Mouse (Mus musculus): ENCODE measurements around the gene Il9. TPM values are rescaled to one million over a fixed set of nuclear protein-coding genes. Genes with fewer than 3 reads are reported as not detected.
A peak's percentile ranks its signal among the peaks of the same experiment; 100 is the strongest.

Gene Il9
- polyA plus RNA-seq, 1 experiment from 2014 or later: not detected

DNA sequence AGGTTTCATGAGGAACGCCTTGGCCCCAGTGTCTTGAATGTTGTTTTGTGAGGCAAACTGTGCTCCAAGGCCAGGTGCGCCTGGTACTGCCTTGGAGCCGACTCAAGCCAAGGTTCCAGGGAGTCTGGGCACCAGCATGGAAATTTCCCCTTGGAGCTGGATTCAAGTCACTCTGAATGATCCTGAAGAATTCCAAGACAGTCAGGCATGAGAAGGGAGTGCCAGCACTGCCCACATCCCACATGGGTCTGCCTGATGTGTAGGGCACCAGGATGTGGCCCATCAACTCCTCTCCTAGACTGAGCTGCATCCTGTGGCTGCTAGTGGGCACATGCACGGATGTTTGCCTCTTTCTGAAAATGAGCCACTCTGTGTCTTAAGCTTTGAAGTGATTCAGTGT, 13.5 kb downstream of the Il9 start:
- 88% methylated on average over 4 of the region's 4 CpGs for WGBS
- H3K4me2 ChIP-seq (replicated peaks): no peak overlapping the region
- no peaks in the 10 kb centered on the region for H3K9me3 ChIP-seq
- no peaks in the 10 kb centered on the region for H3K36me3 ChIP-seq
- no peak overlapping the region for H3K4me3 ChIP-seq
- H3K9ac ChIP-seq: no peak overlapping the region
- ATAC-seq (ENCODE audit: low FRiP score, low read depth): no peak
- H3K27ac ChIP-seq: no peak overlapping the region
- peaks cover 12% of the 10 kb centered on the region for H3K4me1 ChIP-seq
- peaks cover under 1% of the 10 kb centered on the region; the same call in 1 of the 2 replicates for H3K27me3 ChIP-seq

- Histone ChIP-seq H3K9ac (no peak overlapping the region), H3K4me2 (replicated peaks) (no peak overlapping the region), H3K4me3 (no peak overlapping the region), H3K36me3 (no peaks in the 10 kb centered on the region), H3K27me3 (peaks cover 4% of the 10 kb centered on the region; the same call in 1 of the 2 replicates), H3K27ac (no peak overlapping the region), H3K4me1 (peaks cover 13% of the 10 kb centered on the region), H3K9me3 (no peaks in the 10 kb centered on the region)
- 93% methylated on average over 7 of the region's 7 CpGs for WGBS
- no peak for ATAC-seq (ENCODE audit: low FRiP score, low read depth)
These were observed 14.3 kb downstream of the Il9 start for GRCm38 (mm10) chr13:56467786-56468185.

- WGBS: 67% methylated on average over 6 of the region's 6 CpGs
- H3K9ac ChIP-seq: no peak overlapping the region
These were observed 18.3 kb downstream of the Il9 start for GRCm38 (mm10) chr13:56463750-56464149.

DNA sequence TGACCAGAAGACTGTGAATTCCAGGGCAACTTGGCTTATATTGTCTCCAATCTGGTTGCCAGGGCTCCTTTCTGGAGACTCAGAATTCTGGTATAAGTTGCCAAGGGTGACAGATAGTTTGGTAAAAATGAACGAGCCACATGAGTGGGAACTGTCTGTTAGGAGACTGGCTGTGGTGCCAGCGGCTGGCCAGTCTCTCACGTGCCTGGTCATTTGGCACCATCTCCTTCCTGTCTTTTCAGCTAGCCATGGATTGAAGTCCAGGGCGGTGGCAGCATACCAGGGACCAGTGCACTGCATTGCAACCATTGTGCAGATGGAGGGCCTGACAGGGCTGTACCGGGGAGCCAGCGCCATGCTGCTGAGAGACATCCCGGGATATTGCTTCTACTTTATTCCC, 18.8 kb downstream of the Il9 start:
- ATAC-seq (ENCODE audit: low FRiP score, low read depth): no peak
- Histone ChIP-seq H3K27ac (no peak overlapping the region), H3K9me3 (no peaks in the 10 kb centered on the region), H3K4me2 (replicated peaks) (no peak overlapping the region), H3K4me3 (no peak overlapping the region), H3K36me3 (no peaks in the 10 kb centered on the region), H3K27me3 (peaks cover 4% of the 10 kb centered on the region; the same call in 1 of the 2 replicates), H3K9ac (no peak overlapping the region), H3K4me1 (peaks cover 11% of the 10 kb centered on the region)
- WGBS: 91% methylated on average over 7 of the region's 7 CpGs

More at GRCm38 (mm10) chr13:56463750-56464149, 18.3 kb downstream of the Il9 start:
- Histone ChIP-seq H3K36me3 (no peaks in the 10 kb centered on the region), H3K9me3 (no peaks in the 10 kb centered on the region), H3K4me2 (replicated peaks) (no peak overlapping the region), H3K27me3 (peaks cover 4% of the 10 kb centered on the region; the same call in 1 of the 2 replicates), H3K4me3 (no peak overlapping the region), H3K4me1 (peaks cover 11% of the 10 kb centered on the region), H3K27ac (no peak overlapping the region)
- no peak for ATAC-seq (ENCODE audit: low FRiP score, low read depth)

DNA sequence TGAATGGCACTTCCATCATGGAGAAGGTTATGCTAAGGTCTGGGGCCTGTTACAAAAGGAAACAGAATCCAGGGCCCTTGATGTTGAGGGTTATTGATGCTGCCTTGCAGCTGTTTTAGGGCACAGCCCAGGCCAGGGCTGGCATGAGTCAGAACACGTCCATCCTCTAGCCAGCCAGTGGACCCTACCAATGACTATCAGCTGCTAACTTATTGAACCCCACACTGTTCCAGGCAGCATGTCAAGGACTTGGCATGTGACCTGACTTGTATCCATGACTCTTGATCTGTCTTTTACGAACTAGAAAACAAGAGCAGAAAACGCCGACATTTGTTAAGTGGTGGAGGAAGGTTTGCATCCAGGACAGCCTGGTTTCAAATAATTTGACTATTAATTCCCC, 19.3 kb downstream of the Il9 start:
- 76% methylated on average over 4 of the region's 4 CpGs for WGBS
- no peak for ATAC-seq (ENCODE audit: low FRiP score, low read depth)
- H3K9me3 ChIP-seq: no peaks in the 10 kb centered on the region

DNA sequence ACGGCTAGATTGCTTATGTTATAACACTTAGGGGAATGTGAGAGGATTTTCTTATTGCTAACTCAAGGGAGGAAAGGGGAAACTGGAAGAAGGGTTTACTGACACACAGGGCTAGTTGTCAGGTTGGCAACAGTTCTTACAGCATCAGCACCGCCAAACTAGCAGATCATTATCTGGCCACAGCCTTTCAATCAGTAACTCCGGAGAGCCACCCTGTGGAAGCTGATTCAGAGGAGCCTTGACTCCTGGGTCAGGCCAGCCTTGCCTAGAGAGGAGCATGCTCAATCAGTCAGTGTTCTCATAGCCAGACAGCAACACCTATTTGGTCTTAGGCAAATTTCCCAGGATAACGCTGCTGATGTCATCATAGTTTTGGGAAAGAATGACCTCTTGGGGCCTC, 20.6 kb downstream of the Il9 start:
- Histone ChIP-seq H3K27me3 (peaks cover 6% of the 10 kb centered on the region; the same call in 1 of the 2 replicates), H3K36me3 (no peaks in the 10 kb centered on the region), H3K27ac (no peak overlapping the region), H3K4me3 (no peak overlapping the region), H3K4me2 (replicated peaks) (no peak overlapping the region), H3K9ac (no peak overlapping the region), H3K9me3 (no peaks in the 10 kb centered on the region), H3K4me1 (peaks cover 18% of the 10 kb centered on the region)
- no peak for ATAC-seq (ENCODE audit: low FRiP score, low read depth)
- WGBS: 70% methylated on average over 4 of the region's 4 CpGs

More for the DNA sequence above, 19.3 kb downstream of the Il9 start:
- Histone ChIP-seq H3K4me3 (no peak overlapping the region), H3K27me3 (peaks cover 4% of the 10 kb centered on the region; the same call in 1 of the 2 replicates), H3K9ac (no peak overlapping the region), H3K4me1 (peaks cover 14% of the 10 kb centered on the region), H3K36me3 (no peaks in the 10 kb centered on the region), H3K4me2 (replicated peaks) (no peak overlapping the region), H3K27ac (no peak overlapping the region)

DNA sequence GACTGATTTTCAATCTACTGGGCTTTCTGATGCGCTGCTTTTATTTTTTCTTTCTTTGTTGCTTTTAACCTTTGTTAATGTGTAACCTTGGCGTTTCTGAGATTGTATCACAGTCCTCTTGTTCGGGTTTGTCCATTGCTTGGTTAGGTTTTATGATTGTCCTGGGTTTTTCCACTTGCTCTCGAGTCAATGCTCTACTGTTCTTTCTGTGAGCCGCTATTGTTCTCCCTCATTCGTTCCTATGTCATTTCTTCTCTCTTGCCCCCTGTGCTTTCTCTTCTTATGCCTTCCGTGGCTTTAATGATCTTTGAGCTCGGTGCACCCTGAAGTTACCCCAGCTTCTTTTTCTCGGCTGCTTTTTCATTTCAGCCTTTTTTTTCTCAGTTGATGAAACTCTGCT, 24.0 kb downstream of the Il9 start:
- H3K9ac ChIP-seq: no peak overlapping the region
- 0 out of 2 replicates have a peak overlapping the region, but pooled peaks have one; percentile 4 for H3K4me2 ChIP-seq (replicated peaks)

DNA sequence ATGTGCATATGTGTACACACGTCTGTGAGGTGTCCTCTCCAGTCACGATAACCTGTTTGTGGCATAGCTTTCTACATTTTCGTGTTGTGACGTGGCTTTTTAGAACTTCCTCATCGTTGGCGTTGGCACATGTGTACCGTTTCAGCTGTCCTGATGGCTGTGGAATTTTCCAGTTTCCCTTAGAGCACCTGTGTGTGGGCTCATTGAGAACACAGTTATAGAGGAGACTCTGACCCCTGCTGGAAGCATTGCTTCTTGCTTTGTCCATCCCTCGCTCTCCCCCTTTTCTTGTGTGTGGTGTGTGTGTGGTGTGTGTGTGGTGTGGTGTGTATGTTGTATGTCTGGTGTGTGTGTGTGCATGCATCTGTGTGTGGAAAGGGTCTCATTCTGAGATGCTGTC, 32.0 kb downstream of the Il9 start:
- Histone ChIP-seq H3K36me3 (no peaks in the 10 kb centered on the region), H3K27ac (no peak overlapping the region), H3K9me3 (no peaks in the 10 kb centered on the region), H3K9ac (no peak overlapping the region), H3K4me2 (replicated peaks) (no peak overlapping the region), H3K4me3 (no peak overlapping the region), H3K27me3 (peaks cover 5% of the 10 kb centered on the region; the same call in 1 of the 2 replicates), H3K4me1 (peaks cover 12% of the 10 kb centered on the region)
- ATAC-seq (ENCODE audit: low FRiP score, low read depth): no peak
- 78% methylated on average over 8 of the region's 8 CpGs for WGBS

More for the DNA sequence above, 24.0 kb downstream of the Il9 start:
- Histone ChIP-seq H3K4me1 (peaks cover 13% of the 10 kb centered on the region), H3K4me3 (no peak overlapping the region), H3K27me3 (peaks cover 7% of the 10 kb centered on the region; the same call in 1 of the 2 replicates), H3K27ac (no peak overlapping the region), H3K36me3 (no peaks in the 10 kb centered on the region), H3K9me3 (no peaks in the 10 kb centered on the region)
- 52% methylated on average over 9 of the region's 9 CpGs for WGBS
- ATAC-seq (ENCODE audit: low FRiP score, low read depth): no peak

DNA sequence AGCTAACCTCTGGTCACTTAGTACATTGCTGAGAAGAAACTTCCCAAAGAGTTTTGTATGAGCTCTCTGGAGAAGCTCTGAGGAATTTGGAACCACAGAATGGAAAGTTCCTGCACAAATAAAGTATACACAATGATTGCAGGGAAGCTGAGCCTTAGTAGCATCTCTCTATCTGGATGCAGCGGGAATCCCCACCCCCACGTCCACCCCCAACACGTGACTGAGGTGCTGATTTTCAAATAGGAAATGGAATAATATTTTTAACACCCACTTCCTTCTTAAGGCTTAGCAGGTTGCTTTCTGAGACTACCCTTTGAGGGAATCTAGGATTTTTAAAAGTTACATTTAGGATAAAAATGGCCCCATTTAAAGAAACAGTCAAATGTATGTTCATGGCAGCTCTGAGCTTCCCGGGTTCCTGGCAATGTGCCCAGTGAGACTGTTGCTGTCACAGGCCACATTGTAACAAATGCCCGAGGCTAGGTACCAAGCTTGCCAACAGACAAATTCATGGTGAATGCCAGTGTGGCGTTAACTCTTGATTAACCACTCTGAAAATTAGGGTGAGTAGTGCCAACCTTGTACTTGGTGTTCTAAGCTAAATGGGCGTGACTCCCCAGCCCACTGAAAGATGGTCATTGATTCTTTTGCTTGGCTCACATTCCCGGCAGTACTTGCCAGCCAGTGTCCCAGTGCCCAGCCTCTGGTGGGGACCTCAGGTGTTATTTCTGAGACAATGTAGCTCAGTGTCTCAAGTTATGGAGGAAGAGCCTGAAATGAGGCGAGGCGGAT, 32.6 kb downstream of the Il9 start:
- WGBS: 71% methylated on average over 10 of the region's 10 CpGs
- Histone ChIP-seq H3K9me3 (no peaks in the 10 kb centered on the region), H3K4me2 (replicated peaks) (no peak overlapping the region), H3K36me3 (no peaks in the 10 kb centered on the region), H3K4me1 (peaks cover 12% of the 10 kb centered on the region), H3K9ac (no peak overlapping the region), H3K27me3 (peaks cover 5% of the 10 kb centered on the region; the same call in 1 of the 2 replicates), H3K27ac (no peak overlapping the region), H3K4me3 (no peak overlapping the region)
- ATAC-seq (ENCODE audit: low FRiP score, low read depth): no peak

DNA sequence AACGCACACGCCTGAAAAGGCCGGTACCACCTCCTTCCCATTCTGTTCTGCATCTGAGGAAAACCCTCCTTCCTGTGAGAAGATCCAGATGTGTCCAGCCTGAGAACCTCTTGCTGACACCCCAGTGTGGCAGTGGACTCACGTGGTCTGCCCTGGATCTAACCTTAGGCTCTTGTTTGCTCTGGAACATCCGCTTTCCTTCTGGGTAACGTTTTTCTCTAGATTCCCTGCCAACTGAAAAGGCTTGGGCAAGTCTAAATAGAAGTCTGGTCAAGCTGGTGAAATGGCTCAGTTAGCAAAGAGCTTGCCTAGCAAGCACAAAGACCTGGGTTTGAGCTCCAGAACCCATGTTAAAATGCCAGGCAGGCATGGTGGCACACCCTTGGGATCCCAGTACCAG, 37.0 kb downstream of the Il9 start:
- no peaks in the 10 kb centered on the region for H3K36me3 ChIP-seq
- no peak for ATAC-seq (ENCODE audit: low FRiP score, low read depth)
- H3K9ac ChIP-seq: no peak overlapping the region
- no peak overlapping the region for H3K4me2 ChIP-seq (replicated peaks)
- H3K27ac ChIP-seq: no peak overlapping the region
- peaks cover 17% of the 10 kb centered on the region for H3K27me3 ChIP-seq
- 0 out of 2 replicates have a peak, but pooled peaks cover 4% of the 10 kb centered on the region for H3K9me3 ChIP-seq
- H3K4me1 ChIP-seq: peaks cover 12% of the 10 kb centered on the region
- H3K4me3 ChIP-seq: no peak overlapping the region
- 86% methylated on average over 6 of the region's 6 CpGs for WGBS

- Histone ChIP-seq H3K27me3 (peaks cover 26% of the 10 kb centered on the region), H3K27ac (no peak overlapping the region), H3K36me3 (no peaks in the 10 kb centered on the region), H3K4me3 (no peak overlapping the region), H3K9ac (no peak overlapping the region), H3K9me3 (0 out of 2 replicates have a peak, but pooled peaks cover 4% of the 10 kb centered on the region), H3K4me1 (peaks cover 5% of the 10 kb centered on the region), H3K4me2 (replicated peaks) (no peak overlapping the region)
- 90% methylated on average over 3 of the region's 3 CpGs for WGBS
- ATAC-seq (ENCODE audit: low FRiP score, low read depth): no peak
These were observed 37.9 kb downstream of the Il9 start for GRCm38 (mm10) chr13:56444112-56444511.

GRCm38 (mm10) chr13:56443411-56443810, 38.6 kb downstream of the Il9 start:
- Histone ChIP-seq H3K4me2 (replicated peaks) (no peak overlapping the region), H3K27me3 (peaks cover 28% of the 10 kb centered on the region)
- WGBS: 79% methylated on average over 7 of the region's 7 CpGs

More at GRCm38 (mm10) chr13:56443411-56443810, 38.6 kb downstream of the Il9 start:
- Histone ChIP-seq H3K4me3 (no peak overlapping the region), H3K27ac (no peak overlapping the region), H3K9ac (no peak overlapping the region), H3K36me3 (no peaks in the 10 kb centered on the region), H3K9me3 (0 out of 2 replicates have a peak, but pooled peaks cover 4% of the 10 kb centered on the region), H3K4me1 (peaks cover 8% of the 10 kb centered on the region)
- ATAC-seq (ENCODE audit: low FRiP score, low read depth): no peak

All from limb, embryonic 13.5 days (tissue).